Mouse (Mus musculus) neural tube, embryonic 13.5 days (tissue): ENCODE data around the gene U2af1l4. TPM values are rescaled to one million over a fixed set of nuclear protein-coding genes. Genes with fewer than 3 reads are reported as not detected.

Experiments used
- ATAC-seq: fragments of 200-750 bp; cut with Nextera tagmentation; 2 replicates; pipeline ENCODE4 v1.8.0; 2017; ENCODE audit warnings: low read depth, mild to moderate bottlenecking, moderate TSS enrichment, moderate library complexity
- H3K27ac ChIP-seq: fragments of 300-500 bp; sonication (generic); replicated peaks from 2 replicates; pipeline ENCODE4 v1.5.1; 2015; ENCODE audit warnings: moderate library complexity, mild to moderate bottlenecking, inconsistent platforms
- H3K27me3 ChIP-seq: fragments of 300-500 bp; sonication (generic); 2 replicates; pipeline ENCODE4 v1.6.1; 2015; ENCODE audit warnings: mild to moderate bottlenecking, inconsistent platforms
- H3K36me3 ChIP-seq: fragments of 300-500 bp; sonication (generic); 2 replicates; pipeline ENCODE4 v1.6.1; 2015; ENCODE audit warnings: mild to moderate bottlenecking, inconsistent platforms
- H3K4me1 ChIP-seq: fragments of 300-500 bp; sonication (generic); replicated peaks from 2 replicates; pipeline ENCODE4 v1.6.1; 2015; ENCODE audit warnings: inconsistent platforms
- H3K4me2 ChIP-seq: fragments of 300-500 bp; sonication (generic); 2 replicates; pipeline ENCODE4 v1.6.1; 2015; ENCODE audit warnings: inconsistent platforms, mild to moderate bottlenecking, moderate library complexity
- H3K4me3 ChIP-seq: fragments of 300-500 bp; sonication (generic); 2 replicates; pipeline ENCODE4 v1.5.1; 2015; ENCODE audit warnings: mild to moderate bottlenecking, inconsistent platforms
- H3K9ac ChIP-seq: fragments of 300-500 bp; sonication (generic); 2 replicates; pipeline ENCODE4 v1.6.1; 2015; ENCODE audit warnings: moderate library complexity, mild to moderate bottlenecking, inconsistent platforms
- H3K9me3 ChIP-seq: fragments of 300-500 bp; sonication (generic); 2 replicates; pipeline ENCODE4 v1.6.1; 2016; ENCODE audit warnings: inconsistent platforms
- WGBS: fragments of 180-500 bp; shearing (Covaris S2); methylation state at CpG from one replicate; pipeline ENCODE4 v1.1.7; 2015; 5-methylcytosine and 5-hydroxymethylcytosine counted together
- polyA plus RNA-seq: library from polyadenylated mRNA; unstranded; fragments of >200 nt; fragmentation: Nextera tagmentation; extraction: Ambion mirVana; gene quantifications from 2 replicates; pipeline ENCODE4 v1.2.1, GENCODE M21; 2015

U2af1l4 gene
- polyA plus RNA-seq, 1 experiment from 2014 or later, result 113 TPM

- no peak overlapping the region for H3K4me2 ChIP-seq
- peaks cover 40% of the 10 kb centered on the region for H3K4me1 ChIP-seq
- no peak overlapping the region for H3K9ac ChIP-seq
- H3K4me3 ChIP-seq, result no peak overlapping the region
- no peak for ATAC-seq
- H3K9me3 ChIP-seq, result no peaks in the 10 kb centered on the region
- WGBS, result 95% methylated on average over 18 of the region's 18 CpGs
- H3K27ac ChIP-seq, result no peak overlapping the region
- H3K27me3 ChIP-seq, result peaks cover 9% of the 10 kb centered on the region; the same call in 1 of the 2 replicates
- peaks cover 39% of the 10 kb centered on the region for H3K36me3 ChIP-seq
These were observed 6.1 kb upstream of the U2af1l4 start for GRCm38 (mm10) chr7:30556894-30557536.

GRCm38 (mm10) chr7:30557901-30558514 lies 5.1 kb upstream of the U2af1l4 start:
- peak overlapping the region; percentile 67; the same call in 1 of the 2 replicates for H3K4me3 ChIP-seq
- H3K27me3 ChIP-seq, result peaks cover 9% of the 10 kb centered on the region; the same call in 1 of the 2 replicates
- peak overlapping the region; percentile 88 for H3K9ac ChIP-seq
- peak overlapping the region; percentile 99 for H3K4me2 ChIP-seq
- H3K9me3 ChIP-seq, result no peaks in the 10 kb centered on the region
- peaks cover 39% of the 10 kb centered on the region for H3K36me3 ChIP-seq
- WGBS, result 90% methylated on average over 13 of the region's 13 CpGs
- peaks cover 39% of the 10 kb centered on the region for H3K4me1 ChIP-seq
- no peak overlapping the region for H3K27ac ChIP-seq
- ATAC-seq, result no peak

GRCm38 (mm10) chr7:30558656-30559442 lies 4.3 kb upstream of the U2af1l4 start:
- ATAC-seq, result 0 out of 2 replicates have a peak, but pooled peaks have one; percentile 2
- Histone ChIP-seq H3K9ac (peak overlapping the region; percentile 88), H3K9me3 (no peaks in the 10 kb centered on the region), H3K4me2 (peak overlapping the region; percentile 99), H3K36me3 (peaks cover 39% of the 10 kb centered on the region), H3K4me3 (peak overlapping the region; percentile 67), H3K27me3 (peaks cover 9% of the 10 kb centered on the region; the same call in 1 of the 2 replicates), H3K27ac (peak overlapping the region; percentile 62), H3K4me1 (peaks cover 34% of the 10 kb centered on the region)
- WGBS, result 13% methylated on average over 12 of the region's 12 CpGs

GRCm38 (mm10) chr7:30559443-30559954 lies 3.6 kb upstream of the U2af1l4 start, which contains the start of gene Lin37:
Gene Lin37, minus strand, starts transcription at chr7:30559838.
- WGBS, result under 1% methylated on average over 20 of the region's 20 CpGs
- Histone ChIP-seq H3K4me2 (peak within 1 kb of the TSS; percentile 99), H3K4me3 (peak within 1 kb of the TSS; percentile 67), H3K27me3 (peaks cover 2% of the 10 kb centered on the region; the same call in 1 of the 2 replicates), H3K9ac (peak within 1 kb of the TSS; percentile 88), H3K9me3 (no peaks in the 10 kb centered on the region), H3K27ac (peak within 1 kb of the TSS; percentile 62), H3K4me1 (peaks cover 40% of the 10 kb centered on the region), H3K36me3 (peaks cover 33% of the 10 kb centered on the region)
- peak; percentile 87 for ATAC-seq

- H3K36me3 ChIP-seq, result peaks cover 31% of the 10 kb centered on the region
- WGBS, result 63% methylated on average over 2 of the region's 2 CpGs
- no peak overlapping the region for H3K4me3 ChIP-seq
- H3K4me1 ChIP-seq, result peaks cover 41% of the 10 kb centered on the region
- ATAC-seq, result no peak
- H3K9ac ChIP-seq, result 0 out of 2 replicates have a peak overlapping the region, but pooled peaks have one; percentile 31
- no peak overlapping the region for H3K27ac ChIP-seq
- peak overlapping the region; percentile 99 for H3K4me2 ChIP-seq
- H3K27me3 ChIP-seq, result no peaks in the 10 kb centered on the region
- H3K9me3 ChIP-seq, result no peaks in the 10 kb centered on the region
These were observed 2.8 kb upstream of the U2af1l4 start for GRCm38 (mm10) chr7:30560296-30560695.

- ATAC-seq, result peak; percentile 7; the same call in 1 of the 2 replicates
- peaks cover 30% of the 10 kb centered on the region for H3K36me3 ChIP-seq
- H3K9me3 ChIP-seq, result no peaks in the 10 kb centered on the region
- H3K4me1 ChIP-seq, result peaks cover 41% of the 10 kb centered on the region
- 3% methylated on average over 27 of the region's 27 CpGs for WGBS
- H3K4me3 ChIP-seq, result peak overlapping the region; percentile 87
- peak overlapping the region; percentile 88 for H3K9ac ChIP-seq
- H3K4me2 ChIP-seq, result peak overlapping the region; percentile 88
- H3K27ac ChIP-seq, result peak overlapping the region; percentile 71
- no peaks in the 10 kb centered on the region for H3K27me3 ChIP-seq
These were observed 480 bp upstream of the U2af1l4 start for GRCm38 (mm10) chr7:30562526-30563116.

GRCm38 (mm10) chr7:30563906-30564280 lies 792 bp downstream of the U2af1l4 start:
- Histone ChIP-seq H3K4me2 (peak overlapping the region; percentile 88), H3K9ac (peak overlapping the region; percentile 88)
- no peak for ATAC-seq

GRCm38 (mm10) chr7:30564970-30565571 lies 2.0 kb downstream of the U2af1l4 start, which contains the start of gene Igflr1:
Gene Igflr1, plus strand, starts transcription at chr7:30565427.
- 0 out of 2 replicates have a peak within 1 kb of the TSS, but pooled peaks have one; percentile 88 for H3K9ac ChIP-seq
- H3K36me3 ChIP-seq, result peaks cover 50% of the 10 kb centered on the region
- no peak within 1 kb of the TSS for H3K27ac ChIP-seq
- peak within 1 kb of the TSS; percentile 88 for H3K4me2 ChIP-seq
- 96% methylated on average over 12 of the region's 12 CpGs for WGBS
- no peaks in the 10 kb centered on the region for H3K27me3 ChIP-seq
- H3K9me3 ChIP-seq, result no peaks in the 10 kb centered on the region
- ATAC-seq, result no peak
- peak within 1 kb of the TSS; percentile 87; the same call in 1 of the 2 replicates for H3K4me3 ChIP-seq
- H3K4me1 ChIP-seq, result peaks cover 21% of the 10 kb centered on the region

More at GRCm38 (mm10) chr7:30563906-30564280, 792 bp downstream of the U2af1l4 start:
- H3K36me3 ChIP-seq, result peaks cover 38% of the 10 kb centered on the region
- H3K4me1 ChIP-seq, result peaks cover 28% of the 10 kb centered on the region
- H3K27me3 ChIP-seq, result no peaks in the 10 kb centered on the region
- 24% methylated on average over 6 of the region's 6 CpGs for WGBS
- peak overlapping the region; percentile 87 for H3K4me3 ChIP-seq
- peak overlapping the region; percentile 94 for H3K27ac ChIP-seq
- no peaks in the 10 kb centered on the region for H3K9me3 ChIP-seq

GRCm38 (mm10) chr7:30566033-30566432 lies 2.9 kb downstream of the U2af1l4 start:
- no peak overlapping the region for H3K4me2 ChIP-seq
- H3K4me1 ChIP-seq, result peaks cover 18% of the 10 kb centered on the region
- WGBS, result 92% methylated on average over 9 of the region's 9 CpGs
- no peaks in the 10 kb centered on the region for H3K27me3 ChIP-seq
- no peak overlapping the region for H3K4me3 ChIP-seq
- H3K36me3 ChIP-seq, result peaks cover 59% of the 10 kb centered on the region
- ATAC-seq, result no peak
- H3K27ac ChIP-seq, result no peak overlapping the region
- H3K9ac ChIP-seq, result no peak overlapping the region
- no peaks in the 10 kb centered on the region for H3K9me3 ChIP-seq

GRCm38 (mm10) chr7:30567555-30567954 lies 4.5 kb downstream of the U2af1l4 start:
- Histone ChIP-seq H3K9ac (no peak overlapping the region), H3K36me3 (peaks cover 72% of the 10 kb centered on the region), H3K4me2 (no peak overlapping the region), H3K9me3 (no peaks in the 10 kb centered on the region), H3K27ac (no peak overlapping the region), H3K4me1 (peaks cover 11% of the 10 kb centered on the region), H3K27me3 (no peaks in the 10 kb centered on the region), H3K4me3 (no peak overlapping the region)
- ATAC-seq, result no peak
- WGBS, result 89% methylated on average over 11 of the region's 11 CpGs

- 92% methylated on average over 5 of the region's 5 CpGs for WGBS
- no peaks in the 10 kb centered on the region for H3K27me3 ChIP-seq
- no peak overlapping the region for H3K27ac ChIP-seq
- no peaks in the 10 kb centered on the region for H3K9me3 ChIP-seq
- H3K36me3 ChIP-seq, result peaks cover 95% of the 10 kb centered on the region
- H3K9ac ChIP-seq, result no peak overlapping the region
- H3K4me1 ChIP-seq, result no peaks in the 10 kb centered on the region
- no peak for ATAC-seq
- H3K4me3 ChIP-seq, result no peak overlapping the region
- no peak overlapping the region for H3K4me2 ChIP-seq
These were observed 9.3 kb downstream of the U2af1l4 start for GRCm38 (mm10) chr7:30572389-30572788.
